Mouse (Mus musculus) embryonic fibroblast, embryonic 13.5 days (primary cell): ENCODE results near the gene Rasa2. TPM values are rescaled to one million over a fixed set of nuclear protein-coding genes. Genes with fewer than 3 reads are reported as not detected.
"Not testable (repeated sequence)": the region's sequence is repeated elsewhere in the genome, so short reads cannot be mapped to it uniquely, and the experiment has no call there.

ENCODE experiments used
- H3K27ac ChIP-seq: 2 replicates; pipeline ENCODE4 v1.5.1; 2012; ENCODE audit warnings: low read length, control low read depth, inconsistent platforms; ENCODE audit not compliant: insufficient read depth
- H3K4me1 ChIP-seq: 2 replicates; pipeline ENCODE4 v1.6.1; 2011; ENCODE audit warnings: low read length; ENCODE audit not compliant: control insufficient read depth, insufficient read depth
- H3K4me3 ChIP-seq: 2 replicates; pipeline ENCODE4 v1.5.1; 2011; ENCODE audit warnings: mild to moderate bottlenecking, control low read depth, low read length; ENCODE audit not compliant: insufficient read depth
- CTCF ChIP-seq: IDR thresholded peaks from 2 replicates; pipeline ENCODE4 v1.5.1; 2011; ENCODE audit warnings: mild to moderate bottlenecking, control low read depth, low read length, moderate library complexity, borderline replicate concordance; ENCODE audit not compliant: insufficient read depth
- POLR2A ChIP-seq: IDR thresholded peaks from 2 replicates; pipeline ENCODE4 v1.6.1; 2011; ENCODE audit warnings: low read depth, mild to moderate bottlenecking, control low read depth, low read length, moderate library complexity
- polyA plus RNA-seq: library from polyadenylated mRNA; stranded (reverse); fragments of >200 nt; gene quantifications from 2 replicates; pipeline ENCODE4 v1.2.4, GENCODE M21; 2011; ENCODE audit warnings: low read depth; ENCODE audit not compliant: missing spikeins, insufficient read length

Gene Rasa2
- polyA plus RNA-seq, 1 experiment = 23.1 TPM

GRCm38 (mm10) chr9:96554095-96554494, 77.3 kb downstream of the Rasa2 start:
- Histone ChIP-seq H3K4me1 (no peaks in the 10 kb centered on the region), H3K27ac (no peak overlapping the region), H3K4me3 (no peak overlapping the region)
- no peak for TF ChIP-seq CTCF
- TF ChIP-seq POLR2A = no peak

GRCm38 (mm10) chr9:96545410-96545809, 86.0 kb downstream of the Rasa2 start:
- no peak overlapping the region for H3K27ac ChIP-seq
- TF ChIP-seq CTCF (no peak), POLR2A (no peak)
- H3K4me3 ChIP-seq = no peak overlapping the region
- H3K4me1 ChIP-seq = no peaks in the 10 kb centered on the region

GRCm38 (mm10) chr9:96543643-96544640, 87.5 kb downstream of the Rasa2 start:
- H3K4me3 ChIP-seq = no peak overlapping the region
- H3K4me1 ChIP-seq = no peaks in the 10 kb centered on the region
- no peak for TF ChIP-seq POLR2A
- TF ChIP-seq CTCF = peak; percentile 24; the same call in 1 of the 2 replicates
- H3K27ac ChIP-seq = no peak overlapping the region

- TF ChIP-seq POLR2A = no peak
- TF ChIP-seq CTCF = no peak
- no peak overlapping the region for H3K4me3 ChIP-seq
- no peak overlapping the region for H3K27ac ChIP-seq
Observed at GRCm38 (mm10) chr9:96538916-96539315, 92.5 kb downstream of the Rasa2 start.

GRCm38 (mm10) chr9:96537615-96537919, 93.8 kb downstream of the Rasa2 start:
- no peak for TF ChIP-seq CTCF
- Histone ChIP-seq H3K27ac (peak overlapping the region; percentile 56; the same call in 1 of the 2 replicates), H3K4me1 (no peaks in the 10 kb centered on the region; the same call in 1 of the 2 replicates), H3K4me3 (no peak overlapping the region)

More at GRCm38 (mm10) chr9:96538916-96539315, 92.5 kb downstream of the Rasa2 start:
- H3K4me1 ChIP-seq = no peaks in the 10 kb centered on the region; the same call in 1 of the 2 replicates

GRCm38 (mm10) chr9:96536895-96537614, 94.4 kb downstream of the Rasa2 start:
- no peak for TF ChIP-seq CTCF
- TF ChIP-seq POLR2A = peak; percentile 56
- Histone ChIP-seq H3K4me3 (0 out of 2 replicates have a peak overlapping the region, but pooled peaks have one; percentile 11), H3K4me1 (no peaks in the 10 kb centered on the region; the same call in 1 of the 2 replicates), H3K27ac (peak overlapping the region; percentile 56)

- H3K4me1 ChIP-seq, H3K27ac ChIP-seq, H3K4me3 ChIP-seq: not testable (repeated sequence)
Observed at GRCm38 (mm10) chr9:96536093-96536492, 95.3 kb downstream of the Rasa2 start.

GRCm38 (mm10) chr9:96535431-96535830, 96.0 kb downstream of the Rasa2 start:
- Histone ChIP-seq H3K27ac (no peak overlapping the region), H3K4me3 (no peak overlapping the region), H3K4me1 (no peaks in the 10 kb centered on the region; the same call in 1 of the 2 replicates)
- no peak for TF ChIP-seq CTCF
- no peak for TF ChIP-seq POLR2A

GRCm38 (mm10) chr9:96534256-96534655, 97.2 kb downstream of the Rasa2 start:
- H3K4me1 ChIP-seq = no peaks in the 10 kb centered on the region; the same call in 1 of the 2 replicates
- no peak overlapping the region for H3K4me3 ChIP-seq
- H3K27ac ChIP-seq = no peak overlapping the region
- TF ChIP-seq CTCF = no peak

GRCm38 (mm10) chr9:96533476-96533875, 97.9 kb downstream of the Rasa2 start:
- H3K27ac ChIP-seq = no peak overlapping the region
- TF ChIP-seq CTCF (no peak), POLR2A (no peak)
- no peak overlapping the region for H3K4me3 ChIP-seq
- no peaks in the 10 kb centered on the region; the same call in 1 of the 2 replicates for H3K4me1 ChIP-seq
